Mouse (Mus musculus) lung, postnatal 14 days (tissue): ENCODE data around the gene Ramac.
A peak's percentile ranks its signal among the peaks of the same experiment; 100 is the strongest.

Experiments used
- DNase-seq: peaks from one replicate; pipeline ENCODE4 v3.0.0; 2021

The Ramac gene

DNA sequence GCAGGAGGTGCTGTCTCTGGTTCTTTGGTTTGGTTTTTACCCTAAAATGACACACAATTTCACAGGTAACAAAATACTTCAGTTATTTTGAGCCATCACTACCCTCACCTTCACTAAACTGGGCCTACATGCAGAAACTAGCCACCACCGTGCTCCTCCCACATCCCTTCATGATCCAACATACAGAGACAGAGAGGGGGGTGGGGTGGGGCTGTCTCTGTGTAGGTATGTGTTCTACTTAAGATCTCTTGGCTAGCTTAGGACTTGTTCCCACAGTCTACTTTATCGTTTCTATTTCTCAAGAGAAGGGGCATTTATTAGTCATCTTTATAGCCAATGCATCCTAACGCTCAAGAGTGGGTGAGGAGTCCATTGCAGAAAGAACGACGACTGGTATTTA is 25.8 kb downstream of the Ramac start:
- no peak for DNase-seq

DNA sequence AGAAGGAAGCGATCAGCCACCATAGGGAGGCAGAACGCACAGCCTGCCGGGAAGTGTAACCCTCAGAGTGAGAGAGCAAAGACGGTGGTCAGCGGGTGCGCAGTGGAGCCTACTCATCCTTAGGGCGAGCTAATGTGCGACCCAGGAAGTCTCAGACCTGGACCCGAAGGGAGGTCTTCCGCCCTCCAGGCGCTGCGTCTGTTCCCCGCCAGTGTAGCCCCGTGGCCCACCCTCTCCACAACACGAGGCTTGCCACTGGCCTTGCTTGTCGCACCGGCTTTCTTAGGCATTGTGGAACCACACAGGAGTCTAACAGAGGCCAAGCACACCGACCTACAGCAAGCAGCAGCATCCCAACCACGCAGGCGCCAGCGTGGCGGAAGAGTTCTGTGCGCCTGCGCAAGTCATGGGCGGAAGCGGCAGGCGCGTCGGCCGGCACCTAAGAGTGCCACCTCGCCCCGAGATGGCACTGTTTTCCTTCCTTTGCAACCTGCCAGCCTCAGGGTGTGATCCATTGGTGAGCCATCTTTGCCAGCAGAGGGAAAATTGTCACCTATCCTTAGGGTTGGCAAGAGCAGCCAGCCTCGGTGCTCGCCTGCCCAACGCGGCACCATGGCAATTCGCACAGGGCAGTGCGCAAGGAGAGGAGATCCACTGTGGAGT is 26.5 kb downstream of the Ramac start, which contains the start of gene 3110040N11Rik:
TSS of gene 3110040N11Rik (minus strand) at position 384 of the 663 bp plus-strand sequence.
- DNase-seq: peak; percentile 84

DNA sequence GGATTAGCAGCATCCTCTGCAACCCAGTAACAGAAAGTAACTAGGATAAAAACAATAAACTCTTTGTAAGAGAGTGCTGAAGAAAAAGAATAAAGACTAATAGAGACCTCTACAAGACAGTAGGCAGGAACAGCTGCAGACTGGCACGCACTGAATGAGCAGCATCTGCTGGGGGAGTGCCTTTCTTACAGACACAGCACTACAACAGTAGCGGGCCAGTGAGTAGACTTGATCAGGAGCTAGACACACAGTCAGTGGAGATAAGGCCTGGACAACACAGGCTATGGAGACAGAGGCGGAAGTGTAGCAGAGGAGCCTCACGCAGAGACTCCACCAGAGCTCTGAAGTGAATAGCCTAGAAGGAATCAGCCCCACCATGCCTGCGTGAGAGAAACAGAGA is 43.3 kb downstream of the Ramac start:
- DNase-seq: no peak
